Mouse (Mus musculus): Measurements from ENCODE around the gene Synpr. TPM values are rescaled to one million over a fixed set of nuclear protein-coding genes. Genes with fewer than 3 reads are reported as not detected.

Gene Synpr
- polyA plus RNA-seq (2012; rRNA removed), result 3.5 and 5.4 TPM in 2 replicates

GRCm38 (mm10) chr14:13284091-13284844, at the start of gene Synpr:
TSS of gene Synpr (plus strand) at chr14:13284780.

All from central nervous system, embryonic 11.5 days (tissue).